Mouse (Mus musculus) embryonic facial prominence, embryonic 13.5 days (tissue): ENCODE results near the gene Rpl23a. TPM values are rescaled to one million over a fixed set of nuclear protein-coding genes. Genes with fewer than 3 reads are reported as not detected.
"Not testable (repeated sequence)": the region's sequence is repeated elsewhere in the genome, so short reads cannot be mapped to it uniquely, and the experiment has no call there.

ENCODE experiments used
- ATAC-seq: fragments of 200-750 bp; cut with Nextera tagmentation; 2 replicates; pipeline ENCODE4 v1.8.0; 2017; ENCODE audit warnings: low read depth; ENCODE audit not compliant: insufficient number of reproducible peaks, insufficient read depth, low FRiP score, low TSS enrichment
- H3K27ac ChIP-seq: fragments of 300-500 bp; sonication (generic); 2 replicates; pipeline ENCODE4 v1.5.1; 2015; ENCODE audit warnings: moderate library complexity, mild to moderate bottlenecking, inconsistent platforms
- H3K27me3 ChIP-seq: fragments of 300-500 bp; sonication (generic); 2 replicates; pipeline ENCODE4 v1.6.1; 2015; ENCODE audit warnings: mild to moderate bottlenecking, inconsistent platforms
- H3K36me3 ChIP-seq: fragments of 300-500 bp; sonication (generic); 2 replicates; pipeline ENCODE4 v1.6.1; 2015; ENCODE audit warnings: mild to moderate bottlenecking, inconsistent platforms
- H3K4me1 ChIP-seq: fragments of 300-500 bp; sonication (generic); 2 replicates; pipeline ENCODE4 v1.6.1; 2015; ENCODE audit warnings: inconsistent platforms
- H3K4me2 ChIP-seq: fragments of 300-500 bp; sonication (generic); 2 replicates; pipeline ENCODE4 v1.6.1; 2015; ENCODE audit warnings: moderate library complexity, mild to moderate bottlenecking, inconsistent platforms
- H3K4me3 ChIP-seq: fragments of 300-500 bp; sonication (generic); 2 replicates; pipeline ENCODE4 v1.5.1; 2015; ENCODE audit warnings: mild to moderate bottlenecking, inconsistent platforms
- H3K9ac ChIP-seq: fragments of 300-500 bp; sonication (generic); 2 replicates; pipeline ENCODE4 v1.6.1; 2015; ENCODE audit warnings: mild to moderate bottlenecking, inconsistent platforms
- H3K9me3 ChIP-seq: fragments of 300-500 bp; sonication (generic); 2 replicates; pipeline ENCODE4 v1.6.1; 2016; ENCODE audit warnings: inconsistent platforms
- WGBS: fragments of 180-500 bp; shearing (Covaris S2); methylation state at CpG from one replicate; pipeline ENCODE4 v1.1.7; 2015; ENCODE audit warnings: mixed read lengths; 5-methylcytosine and 5-hydroxymethylcytosine counted together
- polyA plus RNA-seq: library from polyadenylated mRNA; unstranded; fragments of >200 nt; fragmentation: Nextera tagmentation; extraction: Ambion mirVana; gene quantifications from 2 replicates; pipeline ENCODE4 v1.2.1, GENCODE M21; 2015

Rpl23a gene
- polyA plus RNA-seq, 1 experiment from 2014 or later: 1,597 TPM

DNA sequence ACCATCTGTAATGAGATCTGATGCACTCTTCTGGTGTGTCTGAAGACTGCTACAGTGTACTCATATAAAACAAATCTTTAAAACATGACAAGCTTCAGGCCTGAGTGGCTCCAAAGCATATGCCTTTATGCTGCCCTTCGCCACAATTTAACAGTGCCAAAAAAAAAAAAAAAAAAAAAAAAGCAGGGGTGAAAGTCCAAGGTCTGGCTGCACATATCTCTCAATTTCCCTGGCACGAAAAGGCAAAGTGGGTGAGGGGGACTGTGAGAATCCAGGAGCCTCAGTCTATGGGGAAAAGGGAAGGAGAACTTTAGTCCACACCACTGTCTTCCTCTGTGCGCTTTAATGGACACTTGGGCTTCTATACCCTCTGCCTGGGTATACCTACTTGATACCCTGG, 19.0 kb upstream of the Rpl23a start:
- H3K9ac ChIP-seq: no peak overlapping the region
- H3K4me3 ChIP-seq: no peak overlapping the region
- peaks cover 45% of the 10 kb centered on the region for H3K36me3 ChIP-seq
- H3K4me2 ChIP-seq: no peak overlapping the region
- WGBS: 95% methylated on average over 3 of the region's 3 CpGs
- H3K9me3 ChIP-seq: no peaks in the 10 kb centered on the region
- ATAC-seq: no peak
- H3K4me1 ChIP-seq: no peaks in the 10 kb centered on the region
- no peaks in the 10 kb centered on the region for H3K27me3 ChIP-seq
- no peak overlapping the region for H3K27ac ChIP-seq

DNA sequence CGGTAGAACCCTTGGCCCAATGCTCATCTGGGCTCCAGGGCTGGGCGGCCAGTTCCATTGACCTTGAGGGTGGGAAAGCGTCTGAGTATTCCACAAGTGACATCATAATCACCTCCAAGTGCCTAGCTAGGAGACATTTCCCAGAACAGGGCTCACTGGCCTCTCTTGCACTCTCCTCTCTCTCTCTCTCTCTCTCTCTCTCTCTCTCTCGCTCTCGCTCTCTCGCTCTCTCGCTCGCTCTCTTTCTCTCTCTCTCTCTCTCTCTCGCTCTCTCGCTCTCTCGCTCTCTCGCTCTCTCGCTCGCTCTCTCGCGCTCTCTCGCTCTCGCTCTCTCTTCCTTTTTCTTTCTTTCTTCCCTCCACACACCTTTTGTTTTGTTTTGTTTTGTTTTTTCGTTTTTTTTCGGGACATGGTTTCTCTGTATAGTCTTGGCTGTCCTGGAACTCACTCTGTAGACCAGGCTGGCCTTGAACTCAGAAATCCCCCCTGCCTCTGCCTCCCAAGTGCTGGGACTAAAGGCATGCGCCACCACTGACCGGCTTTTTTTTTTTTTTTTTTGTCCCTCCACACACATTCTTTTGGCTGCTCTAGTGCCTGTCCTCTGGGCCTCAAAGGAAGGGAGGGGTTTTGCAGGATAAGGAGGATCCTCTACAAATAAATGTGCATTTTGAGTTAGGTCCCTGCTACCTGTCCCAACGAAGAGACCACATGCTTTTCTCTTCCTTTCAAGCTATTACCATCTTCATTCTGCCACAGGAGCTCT, 11.9 kb upstream of the Rpl23a start:
- peak overlapping the region; percentile 68 for H3K4me2 ChIP-seq
- peak overlapping the region; percentile 64 for H3K9ac ChIP-seq
- H3K27ac ChIP-seq: no peak overlapping the region
- ATAC-seq: no peak
- H3K36me3 ChIP-seq: peaks cover 31% of the 10 kb centered on the region
- no peaks in the 10 kb centered on the region for H3K9me3 ChIP-seq
- 53% methylated on average over 23 of the region's 23 CpGs for WGBS
- peaks cover 14% of the 10 kb centered on the region for H3K4me1 ChIP-seq
- no peaks in the 10 kb centered on the region for H3K27me3 ChIP-seq
- peak overlapping the region; percentile 50 for H3K4me3 ChIP-seq

DNA sequence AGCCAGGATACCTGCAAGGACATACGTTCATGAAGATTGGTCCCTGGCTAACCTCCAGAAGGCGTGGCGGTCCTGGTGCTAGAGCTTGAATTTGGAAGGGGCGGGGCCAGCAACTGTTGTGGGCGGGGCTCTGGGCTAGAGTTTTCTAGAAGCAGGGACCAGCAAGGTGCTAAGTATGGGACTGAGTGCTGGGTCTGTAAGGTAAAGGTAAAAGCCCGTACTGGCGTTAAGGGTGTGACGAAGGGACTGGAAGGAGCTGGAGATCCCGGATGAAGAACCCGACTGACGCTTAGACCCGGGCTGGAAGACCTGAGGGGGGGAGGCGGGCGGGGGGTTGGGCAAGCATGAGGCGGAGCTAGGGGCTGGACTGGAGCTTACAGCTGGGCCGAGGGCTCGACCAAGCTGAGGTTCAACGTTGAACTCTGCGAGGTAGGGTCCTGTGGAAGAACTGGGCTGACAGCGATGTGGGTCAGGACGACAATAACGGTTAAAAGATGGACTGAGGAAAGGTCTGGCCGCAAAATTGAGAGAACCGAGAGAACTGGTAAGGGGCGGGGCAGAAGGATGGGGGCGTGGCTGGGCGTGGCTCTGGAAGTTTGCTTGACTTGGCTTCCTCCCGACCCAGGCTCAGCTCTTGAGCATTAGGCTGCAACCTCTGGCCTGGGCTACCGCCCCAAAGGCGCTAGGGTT, 11.2 kb upstream of the Rpl23a start:
- Histone ChIP-seq H3K4me1 (peaks cover 22% of the 10 kb centered on the region), H3K4me2 (peak overlapping the region; percentile 68), H3K27me3 (no peaks in the 10 kb centered on the region), H3K4me3 (peak overlapping the region; percentile 50), H3K27ac (peak overlapping the region; percentile 28; the same call in 1 of the 2 replicates), H3K9ac (peak overlapping the region; percentile 64), H3K9me3 (no peaks in the 10 kb centered on the region), H3K36me3 (peaks cover 32% of the 10 kb centered on the region)
- peak; percentile 68; the same call in 1 of the 2 replicates for ATAC-seq
- WGBS: 2% methylated on average over 30 of the region's 30 CpGs

DNA sequence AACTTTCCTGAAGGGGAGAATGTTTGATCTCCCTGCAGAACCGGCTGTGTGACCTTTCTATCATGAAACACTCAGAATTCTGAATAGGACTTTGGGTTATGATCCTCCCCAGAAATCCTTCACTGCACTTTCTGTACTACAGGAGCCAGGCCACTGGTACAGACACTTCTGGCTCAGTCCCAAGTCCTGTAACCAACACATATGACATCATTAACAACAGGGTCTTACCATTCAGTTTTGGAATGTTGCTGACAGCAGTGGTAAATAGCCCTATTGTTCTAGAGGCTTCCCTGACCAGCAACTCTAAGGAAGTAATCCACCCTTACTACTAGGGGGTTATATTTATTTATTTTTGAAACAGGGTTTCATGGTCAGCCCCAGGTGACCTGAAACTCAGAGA, 9.7 kb upstream of the Rpl23a start, which contains the start of gene Proca1:
Proca1 (plus strand) TSS at position 280 of the 400 bp plus-strand sequence.
- H3K27me3 ChIP-seq: no peaks in the 10 kb centered on the region
- H3K4me1 ChIP-seq: peaks cover 23% of the 10 kb centered on the region
- peak within 1 kb of the TSS; percentile 50 for H3K4me3 ChIP-seq
- H3K4me2 ChIP-seq: peak within 1 kb of the TSS; percentile 68
- peaks cover 32% of the 10 kb centered on the region for H3K36me3 ChIP-seq
- H3K27ac ChIP-seq: no peak within 1 kb of the TSS
- H3K9me3 ChIP-seq: no peaks in the 10 kb centered on the region
- 80% methylated on average over 1 of the region's 1 CpGs for WGBS
- no peak for ATAC-seq
- H3K9ac ChIP-seq: no peak within 1 kb of the TSS

DNA sequence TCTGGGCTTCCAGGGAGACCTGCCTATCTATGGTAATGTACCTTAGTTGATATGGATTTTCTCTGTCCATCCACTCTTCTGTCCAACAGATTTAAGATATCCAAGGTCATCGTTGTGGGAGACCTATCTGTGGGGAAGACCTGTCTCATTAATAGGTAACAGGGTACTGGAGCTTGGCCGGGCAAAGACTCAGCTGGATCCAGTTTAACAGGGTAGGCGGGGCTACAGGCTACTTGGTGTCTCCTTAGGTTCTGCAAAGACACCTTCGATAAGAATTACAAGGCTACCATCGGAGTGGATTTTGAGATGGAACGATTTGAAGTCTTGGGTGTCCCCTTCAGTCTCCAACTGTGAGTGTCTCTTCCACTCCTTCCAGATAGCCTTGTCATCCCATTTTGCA, 6.7 kb upstream of the Rpl23a start:
- H3K27ac ChIP-seq: peak overlapping the region; percentile 100
- peaks cover 22% of the 10 kb centered on the region for H3K4me1 ChIP-seq
- no peaks in the 10 kb centered on the region for H3K27me3 ChIP-seq
- no peak for ATAC-seq
- no peaks in the 10 kb centered on the region for H3K9me3 ChIP-seq
- 51% methylated on average over 6 of the region's 6 CpGs for WGBS
- H3K4me2 ChIP-seq: peak overlapping the region; percentile 71
- H3K9ac ChIP-seq: peak overlapping the region; percentile 94
- peaks cover 32% of the 10 kb centered on the region for H3K36me3 ChIP-seq
- peak overlapping the region; percentile 78 for H3K4me3 ChIP-seq

DNA sequence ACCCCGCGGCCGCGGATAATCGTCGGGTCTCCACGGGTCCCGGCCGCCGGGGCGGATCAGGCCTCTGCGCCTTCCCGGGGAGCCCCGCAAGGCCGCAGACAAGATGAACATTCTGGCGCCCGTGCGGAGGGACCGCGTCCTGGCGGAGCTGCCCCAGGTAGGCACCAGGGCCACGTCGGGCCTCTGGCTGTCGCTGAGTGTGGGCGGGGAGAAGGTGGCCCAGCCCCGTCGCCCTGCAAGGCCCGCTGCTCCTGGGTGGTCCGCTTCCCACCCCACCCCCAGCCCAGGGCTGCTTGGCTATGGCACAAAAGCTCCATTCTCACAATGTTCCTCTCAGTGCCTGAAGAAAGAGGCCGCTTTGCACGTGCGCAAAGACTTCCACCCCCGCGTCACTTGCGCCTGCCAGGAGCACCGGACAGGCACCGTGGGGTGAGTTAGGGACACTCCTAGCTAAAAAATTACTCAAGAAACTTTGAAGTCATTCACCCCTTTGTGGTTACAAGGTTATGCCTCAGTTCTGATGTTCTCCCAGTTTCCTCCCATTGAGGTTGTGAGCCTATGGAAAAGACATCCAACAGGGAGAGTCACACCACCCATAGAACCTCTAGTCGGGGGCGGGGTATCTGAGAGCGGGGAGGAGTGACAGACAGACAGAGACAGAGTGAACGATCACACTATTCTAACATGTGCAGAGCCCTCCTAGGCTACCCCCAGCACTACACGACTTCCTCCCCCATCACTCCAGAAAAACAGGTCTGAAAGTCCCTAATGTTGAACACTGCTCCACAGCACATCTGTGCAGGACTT, 6.1 kb upstream of the Rpl23a start:
- Histone ChIP-seq H3K9me3 (no peaks in the 10 kb centered on the region), H3K4me1 (peaks cover 19% of the 10 kb centered on the region), H3K9ac (peak overlapping the region; percentile 94), H3K27ac (peak overlapping the region; percentile 100), H3K36me3 (peaks cover 32% of the 10 kb centered on the region), H3K4me2 (peak overlapping the region; percentile 71), H3K27me3 (no peaks in the 10 kb centered on the region), H3K4me3 (peak overlapping the region; percentile 78)
- WGBS: under 1% methylated on average over 42 of the region's 42 CpGs
- peak; percentile 81 for ATAC-seq

DNA sequence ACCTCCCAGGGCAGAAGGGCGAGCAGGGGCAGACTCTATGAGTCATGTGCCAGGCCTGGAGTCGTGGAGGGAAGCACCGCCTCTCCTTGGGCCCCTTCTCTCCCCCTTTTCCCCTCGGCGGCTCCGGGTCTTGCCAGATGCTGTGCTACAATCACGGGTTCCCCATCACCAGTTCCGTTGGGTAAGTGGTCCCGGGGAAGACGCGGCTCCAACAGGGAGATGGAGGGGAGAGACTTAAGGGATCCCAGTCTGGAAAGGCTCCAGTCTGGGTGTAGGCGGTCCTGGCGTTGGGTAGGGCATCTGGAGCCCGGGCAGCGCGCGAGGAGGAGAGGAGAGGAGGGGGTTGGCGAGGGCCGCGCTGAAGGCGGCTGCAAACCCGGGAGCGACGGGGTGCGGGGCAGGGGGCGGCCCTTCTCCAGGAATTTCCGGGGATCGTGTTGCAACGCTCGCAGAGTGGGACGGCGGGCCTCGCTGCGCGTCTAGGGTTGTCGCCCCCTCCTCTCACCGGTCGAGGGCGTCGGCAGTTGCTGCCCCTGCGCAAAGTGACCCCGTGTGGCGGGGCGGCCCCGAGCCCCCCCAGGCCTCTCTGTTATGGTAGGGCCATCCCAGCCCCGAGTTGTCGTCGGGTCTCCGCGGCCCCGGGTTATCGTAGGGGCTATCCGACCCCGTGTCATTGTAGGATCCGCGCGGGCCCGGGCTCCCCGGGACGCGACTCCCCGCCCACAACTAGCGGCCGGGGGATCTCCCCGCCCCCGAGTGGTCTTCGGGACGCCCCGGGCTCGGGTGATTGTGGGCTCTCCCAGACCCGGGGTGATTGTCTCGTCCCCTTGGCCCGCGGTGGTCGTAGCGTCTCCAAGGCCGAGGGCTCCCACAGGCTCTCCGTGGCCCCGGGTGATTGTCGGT, 5.2 kb upstream of the Rpl23a start, which contains the start of gene Rab34:
Rab34 (plus strand) TSS at position 100 of the 903 bp plus-strand sequence.
- H3K9me3 ChIP-seq: no peaks in the 10 kb centered on the region
- H3K4me3 ChIP-seq: peak within 1 kb of the TSS; percentile 78
- H3K27me3 ChIP-seq: no peaks in the 10 kb centered on the region
- H3K36me3 ChIP-seq: peaks cover 31% of the 10 kb centered on the region
- peak within 1 kb of the TSS; percentile 94 for H3K9ac ChIP-seq
- H3K4me2 ChIP-seq: peak within 1 kb of the TSS; percentile 71
- ATAC-seq: peak; percentile 85
- peaks cover 20% of the 10 kb centered on the region for H3K4me1 ChIP-seq
- H3K27ac ChIP-seq: peak within 1 kb of the TSS; percentile 100
- WGBS: under 1% methylated on average over 80 of the region's 80 CpGs

DNA sequence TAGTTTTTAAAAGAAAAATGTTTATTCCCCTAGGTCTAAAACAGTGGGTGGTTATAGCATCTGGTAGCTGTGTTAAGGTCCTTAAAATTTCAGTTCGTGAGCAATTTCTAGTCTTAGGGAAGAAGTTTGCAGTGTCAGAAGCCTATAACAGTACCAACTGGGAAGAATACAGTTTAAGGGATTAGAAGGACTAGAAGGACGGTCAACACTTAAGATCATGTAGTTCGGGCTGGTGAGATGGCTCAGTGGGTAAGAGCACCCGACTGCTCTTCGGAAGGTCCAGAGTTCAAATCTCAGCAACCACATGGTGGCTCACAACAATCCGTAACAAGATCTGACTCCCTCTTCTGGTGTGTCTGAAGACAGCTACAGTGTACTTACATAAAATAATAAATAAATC, 1.3 kb upstream of the Rpl23a start:
- not testable (repeated sequence) for H3K9me3 ChIP-seq, H3K27ac ChIP-seq, H3K9ac ChIP-seq, ATAC-seq, H3K4me3 ChIP-seq, H3K27me3 ChIP-seq, H3K4me2 ChIP-seq
- peaks cover 35% of the 10 kb centered on the region for H3K4me1 ChIP-seq
- H3K36me3 ChIP-seq: peaks cover 26% of the 10 kb centered on the region
- 94% methylated on average over 6 of the region's 6 CpGs for WGBS

DNA sequence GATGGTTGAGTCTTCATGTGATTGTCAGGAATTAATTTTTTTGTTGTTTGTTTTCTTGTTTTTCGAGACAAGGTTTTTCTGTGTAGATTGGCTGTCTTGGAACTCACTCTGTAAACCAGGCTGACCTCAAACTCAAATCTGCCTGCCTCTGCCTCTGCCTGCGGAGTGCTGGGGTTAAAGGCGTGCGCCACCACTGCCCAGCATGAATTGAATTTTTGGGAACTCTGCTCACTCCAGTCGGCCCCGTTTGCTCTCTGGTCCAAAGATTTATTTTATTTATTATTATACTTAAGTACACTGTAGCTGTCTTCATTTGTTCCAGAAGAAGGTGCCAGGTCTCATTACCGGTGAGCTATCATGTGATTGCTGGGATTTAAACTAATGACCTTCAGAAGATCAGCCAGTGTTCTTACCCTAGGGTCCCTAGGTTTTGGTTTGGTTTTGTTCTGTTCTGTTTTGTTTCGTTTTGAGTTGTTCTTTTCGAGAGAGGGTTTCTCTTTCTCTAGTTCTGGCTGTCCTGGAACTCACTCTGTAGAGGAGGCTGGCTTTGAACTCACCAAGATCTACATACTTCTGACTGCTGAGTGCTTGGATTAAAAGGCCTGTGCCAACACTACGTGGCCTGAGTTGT, 615 bp upstream of the Rpl23a start:
- H3K4me2 ChIP-seq: peak overlapping the region; percentile 55
- peak overlapping the region; percentile 61 for H3K9ac ChIP-seq
- peak overlapping the region; percentile 68 for H3K4me3 ChIP-seq
- no peak for ATAC-seq
- WGBS: 58% methylated on average over 10 of the region's 10 CpGs
- H3K36me3 ChIP-seq: peaks cover 32% of the 10 kb centered on the region
- H3K27me3 ChIP-seq: no peaks in the 10 kb centered on the region
- peaks cover 39% of the 10 kb centered on the region for H3K4me1 ChIP-seq
- H3K27ac ChIP-seq: peak overlapping the region; percentile 71
- H3K9me3 ChIP-seq: no peaks in the 10 kb centered on the region

DNA sequence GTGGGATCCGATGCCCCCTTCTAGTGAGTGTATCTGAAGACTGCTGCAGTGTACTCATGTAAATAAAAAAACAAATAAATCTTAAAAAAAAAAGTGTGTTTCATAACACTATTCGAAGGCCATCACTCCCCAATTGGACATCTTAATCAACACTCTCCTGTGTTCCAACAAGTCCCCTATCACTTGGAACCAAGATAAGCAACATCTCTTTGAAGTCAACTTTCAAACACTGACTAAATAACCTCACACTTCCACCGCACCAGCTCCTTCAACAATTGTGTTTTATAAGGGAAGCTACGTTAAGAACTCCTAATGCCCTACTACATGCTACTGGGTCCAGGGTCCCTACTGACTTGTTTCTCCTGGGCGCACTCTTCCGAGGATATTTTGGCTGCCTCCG, 934 bp downstream of the Rpl23a start:
- peak overlapping the region; percentile 97; the same call in 1 of the 2 replicates for H3K27ac ChIP-seq
- WGBS: 9% methylated on average over 7 of the region's 7 CpGs
- H3K4me3 ChIP-seq: peak overlapping the region; percentile 68
- H3K9ac ChIP-seq: peak overlapping the region; percentile 97
- no peak for ATAC-seq
- H3K27me3 ChIP-seq: no peaks in the 10 kb centered on the region
- H3K4me2 ChIP-seq: peak overlapping the region; percentile 76
- H3K36me3 ChIP-seq: peaks cover 32% of the 10 kb centered on the region
- no peaks in the 10 kb centered on the region for H3K9me3 ChIP-seq
- H3K4me1 ChIP-seq: peaks cover 44% of the 10 kb centered on the region
